Mouse (Mus musculus): ENCODE results near the gene Pfn4. TPM values are rescaled to one million over a fixed set of nuclear protein-coding genes. Genes with fewer than 3 reads are reported as not detected.
A peak's percentile ranks its signal among the peaks of the same experiment; 100 is the strongest.
"Not testable (repeated sequence)": the region's sequence is repeated elsewhere in the genome, so short reads cannot be mapped to it uniquely, and the experiment has no call there.

Gene Pfn4
- polyA plus RNA-seq, 1 experiment from 2014 or later, result 5.2 TPM

DNA sequence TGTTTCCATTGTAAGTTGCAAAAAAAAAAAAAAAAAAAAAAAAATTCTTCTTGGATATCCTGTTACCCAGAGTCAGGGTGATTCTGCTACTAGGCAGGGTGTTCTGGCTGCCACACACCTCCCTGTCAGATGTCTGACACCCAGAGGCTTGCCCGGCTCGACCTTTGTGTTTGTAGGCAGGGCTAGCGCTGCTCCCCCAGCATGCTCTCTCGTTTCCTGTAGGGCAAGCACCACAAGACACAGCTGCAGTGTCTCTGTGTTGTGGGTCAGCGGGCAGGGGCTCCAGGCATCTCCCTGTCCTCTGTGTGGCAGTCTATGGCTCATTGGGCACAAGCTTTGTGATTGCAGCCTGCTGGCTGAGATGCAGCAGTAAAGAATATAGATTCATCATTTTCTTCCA, 14.8 kb downstream of the Pfn4 start:
- H3K27ac ChIP-seq, result no peak overlapping the region
- H3K4me1 ChIP-seq (replicated peaks; ENCODE audit: insufficient read depth, low read length), result no peaks in the 10 kb centered on the region
- H3K4me2 ChIP-seq (ENCODE audit: low read length), result no peak overlapping the region
- peak; percentile 85 for DNase-seq (ENCODE audit: low spot score)
- no peaks in the 10 kb centered on the region for H3K27me3 ChIP-seq (ENCODE audit: insufficient read depth, low read length)
- no peak overlapping the region for H3K4me3 ChIP-seq (replicated peaks; ENCODE audit: low read depth, low read length)
- no peak overlapping the region for H3K9ac ChIP-seq (ENCODE audit: low read depth, low read length)
- no peaks in the 10 kb centered on the region for H3K36me3 ChIP-seq (ENCODE audit: insufficient read depth, low read length)
- TF ChIP-seq CTCF (IDR thresholded peaks at IDR 0.05; ENCODE audit: low read depth), result no peak
- ATAC-seq (replicated peaks; ENCODE audit: low FRiP score, low read depth), result peak; percentile 93
- WGBS, result 22% methylated on average over 5 of the region's 5 CpGs
- no peaks in the 10 kb centered on the region for H3K9me3 ChIP-seq (replicated peaks; ENCODE audit: low read length)

DNA sequence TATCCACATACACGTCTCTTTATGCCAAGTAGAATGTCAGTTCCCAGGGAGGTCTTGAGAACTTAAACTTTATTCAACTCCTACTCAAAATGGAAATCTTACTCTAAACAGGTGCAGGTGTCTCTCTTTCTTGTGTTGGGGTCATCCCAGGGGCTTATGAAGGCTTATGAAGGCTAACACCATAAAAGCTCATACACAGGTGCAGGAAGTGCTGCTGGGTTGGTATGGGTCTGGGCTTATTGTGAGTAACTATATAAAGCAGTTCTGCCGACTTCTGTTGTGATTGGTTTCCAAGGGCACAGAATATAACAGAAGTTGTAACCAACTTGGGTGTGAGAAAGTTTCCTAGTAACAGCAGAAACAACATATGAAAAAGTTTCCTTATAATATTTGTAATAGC, 15.6 kb downstream of the Pfn4 start:
- TF ChIP-seq CTCF (IDR thresholded peaks at IDR 0.05; ENCODE audit: low read depth), result no peak
- DNase-seq (ENCODE audit: low spot score), result no peak
- Histone ChIP-seq H3K9ac (ENCODE audit: low read depth, low read length) (no peak overlapping the region), H3K27ac (no peak overlapping the region), H3K36me3 (ENCODE audit: insufficient read depth, low read length) (no peaks in the 10 kb centered on the region), H3K4me1 (replicated peaks; ENCODE audit: insufficient read depth, low read length) (no peaks in the 10 kb centered on the region), H3K9me3 (replicated peaks; ENCODE audit: low read length) (no peaks in the 10 kb centered on the region), H3K4me2 (ENCODE audit: low read length) (no peak overlapping the region), H3K27me3 (ENCODE audit: insufficient read depth, low read length) (no peaks in the 10 kb centered on the region), H3K4me3 (replicated peaks; ENCODE audit: low read depth, low read length) (no peak overlapping the region)
- WGBS, result 61% methylated on average over 2 of the region's 2 CpGs
- ATAC-seq (replicated peaks; ENCODE audit: low FRiP score, low read depth), result no peak

DNA sequence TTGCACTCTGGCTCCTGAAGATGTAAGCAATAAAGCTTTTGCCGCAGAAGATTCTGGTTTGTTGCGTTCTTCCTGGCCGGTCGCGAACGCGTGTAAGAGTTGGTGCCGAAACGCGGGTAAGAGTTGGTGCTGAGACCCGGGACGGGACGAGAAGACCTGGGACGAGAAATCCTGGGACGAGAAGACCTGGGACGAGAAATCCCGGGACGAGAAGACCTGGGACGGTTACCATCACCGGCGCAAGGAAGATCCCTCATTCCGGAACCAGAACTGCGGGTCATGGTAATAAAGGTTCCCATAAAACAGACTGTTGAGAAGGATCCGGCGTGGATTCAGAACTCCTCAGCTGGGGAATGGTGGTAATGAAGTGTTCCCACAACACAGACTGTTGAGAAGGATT, 19.3 kb downstream of the Pfn4 start:
- DNase-seq (ENCODE audit: low spot score); H3K4me3 ChIP-seq (replicated peaks; ENCODE audit: low read depth, low read length); H3K27me3 ChIP-seq (ENCODE audit: insufficient read depth, low read length); H3K4me1 ChIP-seq (replicated peaks; ENCODE audit: insufficient read depth, low read length); H3K27ac ChIP-seq; ATAC-seq (replicated peaks; ENCODE audit: low FRiP score, low read depth); H3K36me3 ChIP-seq (ENCODE audit: insufficient read depth, low read length); H3K9me3 ChIP-seq (replicated peaks; ENCODE audit: low read length); H3K9ac ChIP-seq (ENCODE audit: low read depth, low read length); H3K4me2 ChIP-seq (ENCODE audit: low read length): not testable (repeated sequence)
- 96% methylated on average over 25 of the region's 25 CpGs for WGBS

DNA sequence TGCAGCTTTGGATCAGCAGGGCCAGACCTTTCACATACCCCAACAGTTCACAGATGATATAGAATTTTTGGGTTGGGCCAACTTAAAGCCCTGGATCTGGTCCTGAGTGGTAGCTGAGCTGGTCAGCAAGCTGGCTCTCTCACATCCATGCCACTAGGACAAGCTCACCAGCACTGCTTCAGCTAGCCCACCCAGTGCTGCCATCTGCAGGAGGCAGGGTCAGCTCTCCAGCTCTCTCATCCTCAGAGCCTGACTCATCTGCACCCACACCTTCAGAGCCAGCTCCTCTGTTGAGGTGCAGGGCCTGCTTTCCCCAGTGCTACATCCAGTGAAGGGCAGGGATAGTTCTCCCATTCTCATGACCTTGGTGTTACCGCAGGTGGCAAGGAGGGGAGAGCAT, 24.9 kb downstream of the Pfn4 start:
- Histone ChIP-seq H3K36me3 (ENCODE audit: insufficient read depth, low read length) (no peaks in the 10 kb centered on the region), H3K4me3 (replicated peaks; ENCODE audit: low read depth, low read length) (no peak overlapping the region), H3K27me3 (ENCODE audit: insufficient read depth, low read length) (no peaks in the 10 kb centered on the region), H3K9ac (ENCODE audit: low read depth, low read length) (no peak overlapping the region), H3K4me1 (replicated peaks; ENCODE audit: insufficient read depth, low read length) (no peaks in the 10 kb centered on the region), H3K9me3 (replicated peaks; ENCODE audit: low read length) (no peaks in the 10 kb centered on the region), H3K27ac (no peak overlapping the region), H3K4me2 (ENCODE audit: low read length) (no peak overlapping the region)
- DNase-seq (ENCODE audit: low spot score) (peak; percentile 30), ATAC-seq (replicated peaks; ENCODE audit: low FRiP score, low read depth) (no peak)
- WGBS, result 67% methylated on average over 1 of the region's 1 CpGs
- peak; percentile 61 for TF ChIP-seq CTCF (IDR thresholded peaks at IDR 0.05; ENCODE audit: low read depth)

DNA sequence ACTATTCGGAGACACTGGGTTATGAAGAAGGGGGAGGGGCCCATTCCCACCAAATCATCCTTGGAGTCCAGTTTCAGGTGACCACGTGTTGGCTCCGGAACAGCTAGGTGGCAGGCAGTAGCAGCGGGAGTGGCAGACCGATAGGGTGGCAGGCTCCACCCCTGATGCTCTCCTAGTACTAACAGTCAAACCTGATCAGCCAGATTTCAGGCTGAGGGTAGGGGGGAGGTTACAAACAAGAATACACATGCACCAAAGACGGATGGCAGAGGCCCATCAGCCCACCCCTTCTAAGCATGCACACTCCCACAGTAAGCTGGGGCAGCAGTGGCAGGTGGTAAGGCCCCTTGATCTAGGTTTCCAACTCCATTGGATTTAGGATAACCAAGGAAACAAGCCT, 28.6 kb downstream of the Pfn4 start:
- not testable (repeated sequence) for H3K9ac ChIP-seq (ENCODE audit: low read depth, low read length); ATAC-seq (replicated peaks; ENCODE audit: low FRiP score, low read depth); DNase-seq (ENCODE audit: low spot score); H3K9me3 ChIP-seq (replicated peaks; ENCODE audit: low read length); H3K4me3 ChIP-seq (replicated peaks; ENCODE audit: low read depth, low read length); H3K4me2 ChIP-seq (ENCODE audit: low read length); H3K27me3 ChIP-seq (ENCODE audit: insufficient read depth, low read length); H3K4me1 ChIP-seq (replicated peaks; ENCODE audit: insufficient read depth, low read length); H3K36me3 ChIP-seq (ENCODE audit: insufficient read depth, low read length); H3K27ac ChIP-seq
- WGBS, result 77% methylated on average over 6 of the region's 6 CpGs

DNA sequence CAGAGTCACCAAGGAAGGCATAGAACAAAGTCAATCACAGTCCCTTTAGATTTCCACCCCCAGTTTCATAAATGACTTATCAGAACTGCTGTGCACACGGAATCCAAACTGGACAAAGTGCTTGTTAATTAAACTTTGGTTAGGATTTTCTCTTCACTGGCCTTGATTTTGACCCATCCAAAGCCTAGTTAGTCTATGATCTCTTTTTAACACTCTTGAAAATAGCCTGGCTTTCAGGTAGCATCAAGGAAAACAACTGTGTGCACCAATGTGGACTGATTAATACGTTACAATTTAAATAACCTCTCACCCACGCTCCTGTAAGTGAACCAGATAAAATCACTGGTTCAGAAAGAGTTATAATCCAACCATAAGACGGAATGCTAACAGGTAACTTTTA, 42.2 kb downstream of the Pfn4 start:
- Histone ChIP-seq H3K9ac (ENCODE audit: low read depth, low read length) (no peak overlapping the region), H3K4me2 (ENCODE audit: low read length) (no peak overlapping the region), H3K9me3 (replicated peaks; ENCODE audit: low read length) (no peaks in the 10 kb centered on the region), H3K36me3 (ENCODE audit: insufficient read depth, low read length) (no peaks in the 10 kb centered on the region), H3K27ac (no peak overlapping the region), H3K4me3 (replicated peaks; ENCODE audit: low read depth, low read length) (no peak overlapping the region), H3K4me1 (replicated peaks; ENCODE audit: insufficient read depth, low read length) (no peaks in the 10 kb centered on the region), H3K27me3 (ENCODE audit: insufficient read depth, low read length) (no peaks in the 10 kb centered on the region)
- ATAC-seq (replicated peaks; ENCODE audit: low FRiP score, low read depth) (no peak), DNase-seq (ENCODE audit: low spot score) (no peak)
- 58% methylated on average over 4 of the region's 4 CpGs for WGBS
- no peak for TF ChIP-seq CTCF (IDR thresholded peaks at IDR 0.05; ENCODE audit: low read depth)

DNA sequence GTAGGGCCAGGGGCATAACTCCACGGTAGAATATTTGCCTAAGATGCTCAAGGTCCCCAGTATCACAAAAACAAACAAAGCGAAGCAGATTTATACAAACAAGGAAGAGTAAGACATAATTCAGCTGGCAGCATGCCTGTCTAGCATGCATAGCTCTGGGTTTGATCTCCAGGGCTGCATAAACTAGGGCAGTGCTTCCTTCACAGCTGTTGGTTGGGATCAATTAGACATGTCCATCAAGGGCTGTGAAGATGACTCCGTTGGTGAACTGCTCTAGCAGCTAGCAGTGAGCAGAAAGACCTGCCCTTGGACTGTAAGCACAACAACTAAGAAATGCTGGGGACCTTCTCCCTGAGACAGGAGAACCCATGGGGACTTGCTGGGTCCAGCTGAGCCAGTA, 42.9 kb downstream of the Pfn4 start:
- Histone ChIP-seq H3K4me2 (ENCODE audit: low read length) (no peak overlapping the region), H3K9me3 (replicated peaks; ENCODE audit: low read length) (no peaks in the 10 kb centered on the region), H3K36me3 (ENCODE audit: insufficient read depth, low read length) (no peaks in the 10 kb centered on the region), H3K4me1 (replicated peaks; ENCODE audit: insufficient read depth, low read length) (no peaks in the 10 kb centered on the region), H3K9ac (ENCODE audit: low read depth, low read length) (no peak overlapping the region), H3K27ac (no peak overlapping the region), H3K27me3 (ENCODE audit: insufficient read depth, low read length) (no peaks in the 10 kb centered on the region), H3K4me3 (replicated peaks; ENCODE audit: low read depth, low read length) (no peak overlapping the region)
- 39% methylated on average over 3 of the region's 3 CpGs for WGBS
- DNase-seq (ENCODE audit: low spot score) (peak; percentile 48), ATAC-seq (replicated peaks; ENCODE audit: low FRiP score, low read depth) (0 out of 2 replicates have a peak, but pooled peaks have one; percentile 46)
- no peak for TF ChIP-seq CTCF (IDR thresholded peaks at IDR 0.05; ENCODE audit: low read depth)

Data from kidney, postnatal 0 days (tissue).